Mouse (Mus musculus) gastrocnemius, postnatal 4 days (tissue): ENCODE results near the gene Adam17. TPM values are rescaled to one million over a fixed set of nuclear protein-coding genes. Genes with fewer than 3 reads are reported as not detected.
"Not testable (repeated sequence)": the region's sequence is repeated elsewhere in the genome, so short reads cannot be mapped to it uniquely, and the experiment has no call there.

ENCODE experiments used
- DNase-seq, 2 experiments: peaks; one replicate each; pipeline ENCODE4 v3.0.0; 2021 to 2022; ENCODE audit warnings: low spot score in 2 of 2, mixed read lengths in 2 of 2
- long read RNA-seq, 2 experiments: library from polyadenylated mRNA; stranded (forward); transcript quantifications; one replicate each; pipeline ENCODE4 v2.0.0; 2021
- total RNA-seq, 2 experiments: library from RNA; stranded (reverse); gene quantifications; 2 replicates each; pipeline ENCODE4 v1.2.3; 2021

Gene Adam17
- 10 to 100 TPM; 38.3 to 40.5 TPM for total RNA-seq
- long read RNA-seq, experiment 1, full-length matches to known transcripts = 18 of 30 reads
- long read RNA-seq, experiment 1, partial matches to known transcripts = 1 of 30 reads
- long read RNA-seq, experiment 1, other reads (novel, unspliced or antisense) = 11 of 30 reads
- long read RNA-seq, experiment 2, full-length matches to known transcripts = 46 of 57 reads
- long read RNA-seq, experiment 2, partial matches to known transcripts = 4 of 57 reads
- long read RNA-seq, experiment 2, other reads (novel, unspliced or antisense) = 7 of 57 reads

DNA sequence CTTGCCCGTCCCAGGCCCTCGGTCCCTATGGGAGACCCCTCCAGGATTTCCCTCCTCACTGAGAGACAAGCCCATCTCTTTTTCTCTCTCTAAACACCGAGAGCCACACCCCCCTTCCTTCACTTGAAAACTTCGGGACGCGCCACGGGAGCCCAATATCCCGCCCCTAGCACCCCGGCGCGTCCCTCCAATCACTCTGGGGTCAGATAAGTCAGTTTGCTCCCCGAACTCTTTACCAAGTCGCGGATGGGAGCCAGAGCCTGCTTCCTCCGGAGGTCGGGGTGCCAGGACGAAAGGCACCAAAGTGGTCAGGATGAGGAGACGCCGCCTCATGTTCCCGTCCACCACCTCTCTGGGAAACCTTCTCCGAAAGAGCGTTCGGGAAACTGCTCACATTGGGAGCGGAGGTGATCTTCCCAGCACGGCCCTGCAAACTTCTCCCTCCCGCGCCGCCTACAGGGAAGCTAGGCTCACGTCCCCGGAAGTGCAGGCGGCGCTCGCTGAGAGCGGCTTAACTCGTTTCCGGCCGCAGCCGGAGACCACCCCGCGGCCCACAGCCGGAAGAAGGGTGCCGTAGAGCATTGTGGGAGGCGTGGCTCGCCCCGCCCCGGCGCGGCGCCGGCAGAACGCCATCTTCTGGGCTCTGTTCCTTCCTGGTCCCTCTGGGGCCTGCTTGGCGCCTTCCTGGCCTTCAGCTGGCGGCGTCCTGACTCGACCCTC lies at the start of gene Adam17:
Gene Adam17 (minus strand): TSS at position 533 of the 720 bp plus-strand sequence.
- DNase-seq = peak; percentile 95 to 96

DNA sequence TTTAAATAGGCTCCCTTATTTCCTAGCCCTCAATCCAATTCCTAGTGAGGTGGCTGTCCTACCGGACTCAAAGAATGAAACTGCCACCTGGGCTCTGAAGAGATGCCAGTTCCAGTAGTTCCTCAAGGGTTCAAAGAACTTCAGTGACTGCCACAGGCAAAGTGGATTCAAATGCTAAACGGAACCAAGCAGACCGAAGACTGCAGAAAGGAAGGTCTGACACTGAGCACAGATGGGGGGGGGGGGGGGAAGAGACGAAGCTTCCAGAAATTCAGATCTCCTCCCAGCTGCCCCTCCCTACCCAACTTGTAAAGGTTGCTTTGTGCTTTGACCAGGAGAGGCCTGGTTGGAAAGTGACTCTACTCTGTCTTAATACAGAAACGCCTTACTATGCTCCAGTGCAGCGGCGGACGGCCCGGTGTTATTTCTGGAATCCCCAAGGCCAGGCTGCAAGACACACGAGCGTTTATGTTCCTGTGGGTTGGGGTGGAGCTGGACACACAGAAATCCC lies 45.2 kb upstream of the Adam17 start:
- peak in 1 of 2 experiments; percentile 13 for DNase-seq

DNA sequence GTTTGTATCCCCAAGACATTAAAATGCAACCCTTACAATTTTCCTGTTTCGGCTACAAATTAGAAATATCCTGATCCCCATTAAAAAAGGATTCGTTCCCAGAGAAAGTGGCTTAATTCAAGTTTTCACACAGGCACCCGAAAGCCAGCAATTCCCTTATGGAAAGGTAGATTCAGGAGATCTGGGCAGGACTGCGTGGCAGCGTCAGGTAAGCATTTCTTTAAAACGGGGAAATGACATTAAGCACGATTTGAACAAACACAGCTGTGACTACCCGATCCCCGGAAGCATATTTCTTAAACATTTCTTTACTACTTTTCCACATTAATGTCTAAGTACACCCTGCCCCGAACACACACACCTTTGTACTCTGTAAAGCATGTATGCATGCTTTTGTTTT lies 44.7 kb upstream of the Adam17 start:
- no peak for DNase-seq

DNA sequence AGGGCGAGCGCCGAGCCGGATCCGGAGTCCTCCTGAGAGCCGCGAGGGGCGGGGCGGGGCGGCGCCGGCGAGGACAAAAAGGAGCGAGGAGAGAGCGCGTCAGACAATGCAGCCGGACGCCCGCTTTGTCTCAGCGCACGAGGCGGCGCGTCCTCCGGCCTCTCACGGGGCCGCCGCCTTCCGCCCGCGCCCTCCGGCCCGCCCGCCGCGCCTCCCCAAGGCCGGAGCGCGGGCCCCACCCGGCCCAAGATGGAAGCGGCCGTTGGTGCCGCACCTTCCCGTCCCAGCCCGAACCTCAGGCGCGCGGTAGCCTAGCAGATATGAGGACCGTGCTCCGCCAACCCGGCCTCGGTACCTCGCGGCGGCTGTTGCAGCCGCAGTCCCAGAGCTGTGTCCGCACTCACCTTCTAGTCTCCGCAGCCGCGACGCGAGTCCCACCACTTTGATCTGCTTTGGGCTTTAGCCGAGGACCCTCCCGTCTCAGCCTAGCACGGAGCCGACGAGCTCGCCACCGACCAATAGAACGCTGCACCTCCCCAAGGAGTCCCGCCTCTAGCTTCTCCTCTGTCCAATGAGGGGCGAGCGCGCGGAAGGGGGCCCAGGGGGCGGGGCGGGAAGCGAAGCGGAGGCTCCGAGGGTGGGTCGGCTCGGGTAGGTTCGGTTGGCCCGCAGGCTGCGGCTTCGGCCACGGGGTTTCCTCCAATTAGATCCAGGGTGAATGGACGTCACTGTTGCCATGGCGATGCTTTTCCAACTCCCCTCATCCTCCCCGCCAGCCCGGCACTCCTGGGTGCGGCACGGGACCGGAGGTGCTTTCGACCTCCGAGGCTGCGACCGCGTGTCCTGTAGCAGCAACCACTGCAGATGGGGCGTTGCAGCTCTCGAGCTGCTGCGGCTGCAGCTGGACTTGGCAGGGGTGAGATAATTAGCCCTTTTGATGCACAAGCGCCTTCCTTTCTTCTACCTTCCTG lies 44.0 kb upstream of the Adam17 start, which contains the start of gene Ywhaq:
Gene Ywhaq (minus strand): TSS at position 538 of the 971 bp plus-strand sequence.
- DNase-seq = peak; percentile 92 to 96

DNA sequence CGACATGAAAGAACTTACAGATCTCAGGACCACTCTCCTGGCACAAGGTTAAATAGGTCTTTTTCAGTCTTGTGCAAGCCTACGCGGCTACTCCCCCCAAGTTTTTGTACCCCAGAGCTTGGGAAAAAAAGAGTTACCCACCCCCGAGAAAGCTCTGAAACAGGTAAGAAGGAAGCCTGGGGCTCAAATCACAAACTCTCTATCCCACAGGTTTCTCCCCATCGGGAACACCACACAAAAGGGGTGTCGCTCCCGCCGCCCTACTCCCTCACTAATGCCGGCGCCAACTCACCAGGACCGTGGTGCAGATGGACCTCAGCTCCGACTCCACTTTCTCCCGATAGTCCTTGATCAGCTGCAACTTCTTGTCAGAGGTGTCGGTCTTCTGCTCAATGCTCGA lies 43.1 kb upstream of the Adam17 start:
- DNase-seq = peak in 1 of 2 experiments; percentile 18

DNA sequence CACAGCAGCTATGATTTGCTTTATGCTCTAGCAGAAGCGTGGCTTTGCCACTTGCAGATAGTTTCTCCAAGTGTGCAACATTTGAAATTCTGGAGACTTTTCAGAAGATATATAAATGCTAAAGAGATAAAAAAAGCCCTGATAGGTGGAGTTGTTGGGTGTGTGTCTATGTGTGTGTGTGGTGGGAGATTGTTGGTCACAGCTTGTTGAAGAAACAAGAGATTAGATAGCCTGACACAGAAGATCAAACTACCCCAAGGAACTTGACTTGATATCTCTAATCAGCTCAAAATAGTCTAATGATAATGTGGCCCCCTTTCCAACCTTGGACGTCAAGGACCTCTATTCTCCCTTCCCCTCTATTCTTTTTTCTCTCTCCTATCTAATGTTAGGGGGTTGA lies 37.2 kb upstream of the Adam17 start:
- DNase-seq = no peak

DNA sequence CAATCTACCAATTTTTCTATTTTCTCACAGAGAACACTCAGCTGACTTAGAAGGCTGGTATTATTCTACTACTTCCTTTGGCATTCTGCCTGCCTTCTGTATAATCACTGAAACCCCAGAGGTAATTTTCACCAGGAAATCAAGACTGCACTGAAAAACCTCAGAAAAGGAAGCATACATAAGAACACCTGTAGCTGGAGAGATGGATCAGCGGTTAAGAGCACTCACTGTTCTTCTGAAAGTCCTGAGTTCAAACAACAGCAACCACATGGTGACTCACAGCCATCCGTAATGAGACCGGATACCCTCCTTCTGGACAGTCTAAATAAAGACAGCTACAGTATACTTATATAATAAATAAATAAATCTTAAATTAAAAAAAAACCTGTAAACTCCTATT lies 36.2 kb upstream of the Adam17 start:
- DNase-seq = no peak

DNA sequence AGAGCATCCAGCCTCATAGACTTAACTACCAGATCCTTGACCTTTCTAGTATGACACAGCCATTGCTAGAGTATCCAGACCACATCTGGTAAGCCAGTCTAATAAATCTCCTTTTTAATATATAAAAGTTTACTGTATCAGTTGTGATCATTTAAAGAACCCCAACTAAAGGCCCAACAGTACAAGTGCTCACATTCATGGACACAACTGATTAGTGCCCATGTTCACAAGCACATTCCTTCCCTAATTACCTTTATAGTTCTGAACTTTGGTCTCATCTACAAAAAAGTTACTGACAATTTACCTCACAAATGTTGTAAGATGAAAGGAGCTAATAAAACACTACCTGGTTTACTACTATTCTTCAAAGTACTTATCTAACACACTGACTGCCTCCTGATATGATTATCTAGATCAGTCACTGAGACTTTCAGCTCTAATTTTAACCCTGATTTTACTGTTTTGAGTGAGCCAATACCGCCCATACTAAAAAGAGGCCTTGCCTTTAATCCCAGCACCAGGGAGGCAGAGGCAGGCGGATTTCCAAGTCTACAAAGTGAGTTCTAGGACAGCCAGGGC lies 35.4 kb upstream of the Adam17 start:
- no peak for DNase-seq

DNA sequence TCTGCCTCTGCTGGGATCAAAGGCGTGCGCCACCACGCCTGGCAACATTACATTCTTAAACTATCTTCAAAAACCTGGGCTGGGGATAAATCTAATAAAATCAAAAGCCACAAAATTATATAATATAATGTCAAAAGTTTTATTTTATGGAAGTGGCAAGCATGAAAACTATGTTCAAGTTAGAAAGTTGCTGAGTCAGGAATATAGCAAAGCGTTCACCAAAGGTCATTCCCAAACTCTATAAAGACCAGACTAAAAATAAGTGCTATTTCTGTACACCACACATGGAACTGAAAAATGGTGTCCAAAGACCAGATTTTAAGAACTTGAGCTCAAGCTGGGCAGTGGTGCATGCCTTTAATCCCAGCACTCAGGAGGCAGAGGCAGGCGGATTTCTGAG lies 29.3 kb upstream of the Adam17 start:
- DNase-seq = no peak

DNA sequence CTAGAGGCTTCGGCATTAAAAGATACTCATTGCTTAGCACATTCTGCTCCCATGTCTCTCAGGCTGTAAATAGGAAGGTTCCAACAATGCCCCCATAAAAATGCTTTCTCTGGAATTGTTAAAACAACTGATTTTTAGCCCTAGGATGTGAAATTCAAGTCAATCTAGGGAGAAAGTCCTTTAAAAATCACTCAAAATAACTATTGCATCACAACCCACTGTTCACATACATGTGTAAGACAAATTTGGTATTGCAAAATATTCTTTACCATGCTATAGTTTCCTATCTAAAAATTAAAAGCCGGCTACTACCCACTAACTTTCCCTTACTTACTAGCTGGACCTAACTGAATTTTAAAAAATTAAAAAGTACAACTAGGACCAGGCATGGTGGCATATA lies 12.8 kb upstream of the Adam17 start:
- DNase-seq = no peak

DNA sequence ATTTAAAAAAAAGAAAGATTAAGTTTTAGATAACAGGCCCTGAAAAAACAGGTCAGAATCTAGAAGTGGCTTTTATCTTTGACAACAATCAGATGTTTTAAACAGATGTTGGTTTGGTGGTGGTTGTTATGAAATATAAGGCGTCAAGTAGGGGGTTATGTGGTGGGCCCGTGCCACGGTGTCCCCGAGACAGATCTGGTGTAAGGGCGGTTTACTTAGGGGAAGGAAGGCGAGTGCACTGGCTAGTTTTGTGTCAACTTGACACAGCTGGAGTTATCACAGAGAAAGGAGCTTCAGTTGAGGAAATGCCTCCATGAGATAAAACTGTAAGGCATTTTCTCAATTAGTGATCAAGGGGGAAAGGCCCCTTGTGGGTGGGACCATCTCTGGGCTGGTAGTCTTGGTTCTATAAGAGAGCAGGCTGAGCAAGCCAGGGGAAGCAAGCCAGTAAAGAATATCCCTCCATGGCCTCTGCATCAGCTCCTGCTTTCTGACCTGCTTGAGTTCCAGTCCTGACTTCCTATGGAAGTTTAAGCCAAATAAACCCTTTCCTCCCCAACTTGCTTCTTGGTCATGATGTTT lies 5.4 kb upstream of the Adam17 start:
- not testable (repeated sequence) for DNase-seq

DNA sequence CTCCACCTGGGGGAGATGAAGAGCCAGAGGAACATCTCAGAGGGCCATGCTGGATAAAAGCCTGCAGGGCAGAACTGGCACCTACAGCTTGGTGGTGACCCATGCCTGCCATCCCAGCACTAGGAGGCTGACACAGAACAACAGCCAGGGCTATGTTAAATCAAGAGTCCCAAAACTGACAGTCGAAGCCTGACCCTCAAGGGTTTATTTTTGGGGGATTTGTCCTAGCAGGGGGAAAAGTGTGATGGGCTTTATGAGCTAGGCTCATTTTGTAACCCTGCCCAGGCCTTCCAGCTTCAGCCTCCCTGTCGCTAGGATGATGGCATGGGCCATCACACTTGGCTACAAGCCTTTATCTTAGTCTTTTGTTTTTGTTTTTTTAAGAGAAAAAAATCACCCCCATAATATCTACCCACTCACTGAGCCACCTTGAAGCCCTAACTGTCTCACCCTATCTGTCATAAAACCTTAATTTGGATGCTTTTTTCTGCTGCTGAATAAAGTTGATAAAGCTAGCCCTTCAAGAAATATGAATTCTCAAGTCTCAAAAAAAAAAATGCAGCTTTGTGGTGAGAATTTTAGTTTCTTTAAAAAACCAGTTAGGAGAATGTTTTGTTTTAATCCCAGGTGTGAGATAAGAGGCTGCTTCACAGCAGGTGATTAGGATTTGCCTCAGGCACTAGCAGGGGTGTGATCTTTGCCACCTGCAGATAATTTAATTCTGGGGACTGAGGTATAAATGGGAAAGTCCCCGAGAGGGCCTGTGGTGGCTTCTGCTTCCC lies 2.1 kb upstream of the Adam17 start:
- DNase-seq = no peak

DNA sequence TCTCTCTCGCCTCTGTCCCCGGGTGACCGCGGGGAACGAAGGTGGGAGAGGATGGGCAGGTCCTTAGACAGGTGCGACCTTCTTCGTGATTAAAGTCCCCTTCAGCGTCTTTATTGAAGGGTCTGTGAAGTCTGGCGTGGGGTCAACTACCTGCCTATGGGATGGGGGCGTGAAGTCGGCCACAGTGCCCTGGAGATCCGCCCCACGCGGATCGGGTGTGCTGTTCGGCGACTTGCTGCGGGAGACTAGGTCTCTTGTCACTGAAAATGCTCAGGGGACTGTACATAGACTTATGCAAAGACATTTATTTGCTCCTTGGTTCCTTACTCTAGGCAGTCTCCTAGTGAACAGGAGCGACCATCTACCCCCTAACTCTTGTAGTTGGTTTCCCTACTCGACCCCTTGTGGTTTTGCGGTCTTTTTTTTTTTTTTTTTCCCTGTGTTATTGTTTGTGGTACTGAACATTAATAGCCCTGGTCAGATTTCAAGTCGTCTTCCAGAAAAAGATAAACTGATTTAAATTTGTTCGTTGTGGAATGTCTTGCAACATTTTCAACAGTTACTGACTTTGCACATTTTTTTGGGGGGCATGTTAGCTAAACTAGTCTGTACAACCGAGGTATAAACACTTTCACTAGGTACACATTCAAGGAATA lies 516 bp upstream of the Adam17 start:
- no peak for DNase-seq

DNA sequence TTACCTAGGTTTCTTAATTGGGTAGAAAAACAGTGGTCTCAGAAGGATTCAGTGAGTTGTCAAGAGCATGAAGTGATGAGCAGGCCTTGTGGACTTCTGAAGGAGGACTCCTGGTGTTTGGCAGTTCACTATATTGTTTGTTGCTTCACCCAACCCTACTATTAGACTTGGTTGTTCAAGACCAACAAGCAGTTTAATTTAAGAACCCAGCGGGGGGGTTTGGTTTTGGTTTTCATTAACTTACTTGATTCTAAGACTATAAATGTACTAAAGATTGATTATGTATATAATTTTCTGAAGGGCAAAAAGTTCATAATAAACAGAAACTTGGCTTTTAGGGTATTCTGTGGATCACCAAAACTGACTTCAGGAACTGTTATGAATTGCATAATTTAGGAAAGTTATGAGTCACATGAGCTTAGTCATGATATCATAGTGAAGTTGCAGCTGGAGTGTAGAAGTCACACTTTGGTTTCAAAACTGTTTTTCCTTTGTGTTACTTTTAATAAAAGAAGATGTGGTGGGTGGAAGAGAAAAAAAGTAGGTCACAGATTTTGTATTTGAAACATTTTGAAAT lies 3.3 kb downstream of the Adam17 start:
- DNase-seq = no peak

DNA sequence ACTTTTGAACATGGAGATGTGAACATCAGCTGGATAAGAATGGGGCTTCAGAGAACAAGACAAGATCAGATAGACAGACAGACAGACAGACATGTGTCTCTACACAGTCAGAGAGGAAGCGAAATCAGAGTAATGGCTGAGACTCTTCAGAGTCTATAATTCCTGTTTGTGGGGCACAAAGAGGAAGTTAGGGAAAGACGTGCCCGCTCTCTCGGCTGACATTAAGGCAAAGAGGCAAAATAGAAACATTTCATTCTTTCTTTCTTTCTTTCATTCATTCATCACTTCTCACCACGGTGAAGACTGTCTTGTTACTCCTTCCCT lies 4.4 kb downstream of the Adam17 start:
- DNase-seq = no peak

DNA sequence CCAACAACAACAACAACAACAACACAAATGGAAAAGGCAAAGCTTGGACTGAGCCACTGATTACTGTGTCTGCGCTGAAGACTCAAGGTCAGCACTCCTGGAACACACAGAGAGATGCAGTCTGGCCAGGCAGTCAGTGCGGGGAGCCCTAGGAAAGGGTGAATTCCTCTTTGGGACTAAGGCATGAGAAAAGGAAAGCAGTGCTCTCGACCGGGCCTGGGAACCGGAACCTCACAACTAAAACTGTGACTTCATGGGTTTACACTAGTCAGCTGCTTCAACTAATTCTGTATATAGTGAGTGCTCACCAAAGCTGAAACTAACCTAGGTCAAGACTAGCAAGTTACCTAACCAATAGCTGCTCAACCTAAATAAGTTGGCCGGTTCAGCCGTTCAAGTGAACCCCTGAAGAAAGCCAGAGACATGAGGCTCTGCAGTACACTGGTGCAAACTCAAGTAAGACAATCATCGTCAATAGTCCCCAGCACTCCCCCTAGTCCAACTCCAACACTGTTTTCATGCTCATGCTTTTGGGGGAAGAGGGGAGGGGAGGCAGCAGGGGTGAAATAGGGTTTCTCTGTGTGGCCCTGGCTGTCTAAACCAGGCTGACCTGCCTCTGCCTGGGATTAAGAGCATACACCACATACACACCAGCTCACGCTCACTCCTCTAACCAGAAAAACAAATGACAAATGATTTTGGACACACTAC lies 4.9 kb downstream of the Adam17 start:
- no peak for DNase-seq

DNA sequence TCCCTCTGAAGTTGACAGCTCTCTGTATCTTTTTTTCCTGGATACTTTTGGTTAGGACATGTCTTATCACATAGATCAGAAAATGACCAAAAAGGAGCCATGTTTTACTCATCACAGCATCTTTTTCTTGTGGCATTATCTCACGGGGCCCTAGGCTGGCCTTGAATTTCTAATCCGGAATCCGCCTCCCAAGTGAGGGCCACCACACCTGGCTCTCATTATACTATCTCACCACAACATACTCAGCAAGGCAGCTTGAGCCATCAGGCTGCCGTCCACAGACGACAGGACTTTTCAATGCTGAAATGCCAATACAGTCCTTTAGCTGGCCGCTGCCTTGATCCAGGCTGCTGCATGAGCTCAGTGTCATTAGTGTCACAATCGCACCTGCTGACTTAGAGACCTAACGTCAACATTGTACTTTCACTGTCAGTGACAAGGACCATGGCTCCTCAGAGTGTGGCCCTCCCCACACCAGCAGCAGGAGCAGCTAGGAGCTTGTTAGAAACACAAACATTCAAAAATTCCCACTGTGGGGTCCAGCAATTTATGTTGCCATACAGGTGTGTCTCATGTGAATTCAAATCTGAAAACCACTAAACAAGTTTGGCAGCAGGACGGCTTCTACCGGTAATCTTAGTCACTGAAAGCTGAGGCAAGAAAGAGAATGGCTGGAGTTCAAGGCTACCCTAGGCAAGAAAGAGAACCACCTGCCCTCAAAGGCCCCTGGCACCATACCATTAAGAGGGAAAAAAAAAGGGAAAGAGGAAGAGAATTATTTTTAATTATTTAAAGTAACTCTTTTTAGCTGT lies 8.6 kb downstream of the Adam17 start:
- no peak for DNase-seq

DNA sequence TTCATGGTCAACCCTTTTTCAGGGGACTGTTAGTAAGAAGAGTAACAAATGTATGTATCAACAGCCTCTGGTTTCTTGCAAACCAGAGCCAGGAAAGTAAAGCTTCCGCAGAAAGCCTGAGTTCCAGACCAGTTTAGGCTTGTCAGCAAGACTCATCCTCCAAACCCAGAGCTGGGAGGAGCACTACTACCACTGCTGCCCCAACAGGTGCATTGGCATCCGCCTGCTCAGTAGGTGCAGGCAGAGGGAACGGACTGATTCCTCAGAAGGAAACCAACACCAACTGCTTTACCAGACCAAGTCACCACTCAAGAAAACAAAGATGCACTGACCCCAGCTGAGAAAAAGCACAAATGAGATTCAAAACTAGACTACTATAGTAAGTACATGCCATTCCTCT lies 10.2 kb downstream of the Adam17 start:
- no peak for DNase-seq
